Mouse (Mus musculus): ENCODE results near the gene Irf4. TPM values are rescaled to one million over a fixed set of nuclear protein-coding genes. Genes with fewer than 3 reads are reported as not detected.

Irf4 gene
- total and polyA plus RNA-seq, 2 experiments from 2014 or later, result 0.02 to 0.38 TPM

DNA sequence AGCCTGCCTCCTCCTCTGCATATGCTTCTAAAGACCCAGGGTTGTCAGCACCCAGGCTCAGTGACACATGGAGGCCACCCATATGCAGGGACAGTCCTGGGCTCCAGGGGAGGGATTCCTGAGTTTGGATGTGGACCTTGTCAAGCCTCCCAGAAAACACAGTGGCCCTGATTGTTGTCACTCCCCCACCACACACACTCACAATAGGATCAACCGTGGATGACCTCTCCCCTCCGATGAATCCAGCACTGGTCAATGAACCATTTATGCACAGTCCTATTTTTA lies 38.0 kb downstream of the Irf4 start:
- Histone ChIP-seq H3K4me2 (ENCODE audit: low read depth) (no peak overlapping the region), H3K27ac (ENCODE audit: low read depth, low read length) (no peak overlapping the region), H3K9ac (no peak overlapping the region), H3K36me3 (ENCODE audit: insufficient read depth) (no peaks in the 10 kb centered on the region), H3K4me1 (ENCODE audit: insufficient read depth) (no peaks in the 10 kb centered on the region), H3K9me3 (ENCODE audit: low read length) (no peaks in the 10 kb centered on the region), H3K27me3 (ENCODE audit: insufficient read depth, low read length) (no peaks in the 10 kb centered on the region), H3K4me3 (ENCODE audit: low read depth, low read length) (no peak overlapping the region)
- TF ChIP-seq CTCF (IDR thresholded peaks at IDR 0.05; ENCODE audit: low read depth), result no peak
- DNase-seq (no peak), ATAC-seq (no peak)
- 69% methylated on average over 2 of the region's 2 CpGs for WGBS

DNA sequence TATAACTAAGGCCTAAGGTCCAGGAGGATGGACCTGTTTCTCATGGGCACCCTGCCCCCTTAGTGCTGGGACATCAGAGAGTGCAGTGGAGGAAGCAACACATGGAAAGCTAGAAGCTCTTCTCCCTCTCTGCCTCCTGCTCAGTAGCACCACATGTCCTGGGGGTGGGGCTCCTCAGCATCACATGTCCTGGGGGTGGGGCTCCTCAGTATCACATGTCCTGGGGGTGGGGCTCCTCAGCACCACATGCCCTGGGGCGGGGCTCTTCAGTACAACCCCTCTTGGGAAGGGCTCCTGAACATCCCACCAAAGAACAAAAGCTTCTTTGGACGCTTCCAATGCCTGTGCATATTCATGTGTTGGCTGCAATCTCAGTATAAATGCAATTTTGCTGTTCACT lies 38.5 kb downstream of the Irf4 start:
- no peak for DNase-seq
- no peak for ATAC-seq
- Histone ChIP-seq H3K27ac (ENCODE audit: low read depth, low read length) (no peak overlapping the region), H3K9ac (no peak overlapping the region), H3K27me3 (ENCODE audit: insufficient read depth, low read length) (no peaks in the 10 kb centered on the region), H3K36me3 (ENCODE audit: insufficient read depth) (no peaks in the 10 kb centered on the region), H3K9me3 (ENCODE audit: low read length) (no peaks in the 10 kb centered on the region), H3K4me3 (ENCODE audit: low read depth, low read length) (no peak overlapping the region), H3K4me2 (ENCODE audit: low read depth) (no peak overlapping the region), H3K4me1 (ENCODE audit: insufficient read depth) (no peaks in the 10 kb centered on the region)
- WGBS, result 85% methylated on average over 2 of the region's 2 CpGs
- no peak for TF ChIP-seq CTCF (IDR thresholded peaks at IDR 0.05; ENCODE audit: low read depth)

DNA sequence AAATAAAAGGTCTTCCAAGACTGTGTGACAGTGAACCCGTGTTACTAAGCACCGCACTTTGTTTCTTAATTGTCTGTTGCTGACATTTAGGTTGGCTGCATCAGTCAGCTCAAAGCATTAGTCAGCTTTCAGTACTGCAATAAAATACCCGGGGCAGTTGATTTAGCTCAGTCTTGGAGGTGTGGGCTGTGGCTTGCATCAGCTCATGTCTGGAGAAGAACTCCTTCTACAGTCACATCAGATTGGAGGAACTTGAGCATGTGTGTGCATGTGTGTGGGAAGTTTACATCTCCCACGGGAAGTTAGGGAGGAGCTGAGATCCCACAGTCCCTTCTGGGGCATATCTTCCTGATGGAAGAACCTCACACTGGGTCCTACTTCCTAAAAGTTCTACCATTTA lies 38.9 kb downstream of the Irf4 start:
- WGBS, result 80% methylated on average over 4 of the region's 4 CpGs
- ATAC-seq (no peak), DNase-seq (no peak)
- no peak overlapping the region for H3K4me3 ChIP-seq (ENCODE audit: low read depth, low read length)
- no peak overlapping the region for H3K27ac ChIP-seq (ENCODE audit: low read depth, low read length)
- no peaks in the 10 kb centered on the region for H3K36me3 ChIP-seq (ENCODE audit: insufficient read depth)
- H3K4me2 ChIP-seq (ENCODE audit: low read depth), result no peak overlapping the region
- no peaks in the 10 kb centered on the region for H3K9me3 ChIP-seq (ENCODE audit: low read length)
- no peaks in the 10 kb centered on the region for H3K4me1 ChIP-seq (ENCODE audit: insufficient read depth)
- no peak for TF ChIP-seq CTCF (IDR thresholded peaks at IDR 0.05; ENCODE audit: low read depth)
- H3K9ac ChIP-seq, result no peak overlapping the region
- H3K27me3 ChIP-seq (ENCODE audit: insufficient read depth, low read length), result no peaks in the 10 kb centered on the region

DNA sequence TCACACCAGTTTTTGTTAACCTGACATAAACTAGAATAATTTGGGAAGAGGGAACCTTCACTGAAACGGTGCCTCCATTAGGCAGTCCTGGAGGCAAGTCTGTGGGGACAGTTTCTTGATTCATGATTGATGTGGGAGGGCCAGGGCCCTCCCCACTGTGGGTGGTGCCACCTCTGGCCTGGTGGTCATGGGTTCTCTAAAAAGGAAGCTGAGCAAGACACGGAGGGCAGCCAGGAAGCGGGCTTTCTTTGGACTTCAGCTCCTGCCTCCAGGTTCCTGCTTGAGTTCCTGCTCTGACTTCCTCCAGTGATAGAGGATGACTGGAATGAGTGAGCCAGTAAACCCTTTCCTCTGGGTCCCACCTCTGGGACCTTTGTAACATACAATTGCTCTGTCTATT lies 39.4 kb downstream of the Irf4 start:
- no peak for TF ChIP-seq CTCF (IDR thresholded peaks at IDR 0.05; ENCODE audit: low read depth)
- no peak overlapping the region for H3K27ac ChIP-seq (ENCODE audit: low read depth, low read length)

DNA sequence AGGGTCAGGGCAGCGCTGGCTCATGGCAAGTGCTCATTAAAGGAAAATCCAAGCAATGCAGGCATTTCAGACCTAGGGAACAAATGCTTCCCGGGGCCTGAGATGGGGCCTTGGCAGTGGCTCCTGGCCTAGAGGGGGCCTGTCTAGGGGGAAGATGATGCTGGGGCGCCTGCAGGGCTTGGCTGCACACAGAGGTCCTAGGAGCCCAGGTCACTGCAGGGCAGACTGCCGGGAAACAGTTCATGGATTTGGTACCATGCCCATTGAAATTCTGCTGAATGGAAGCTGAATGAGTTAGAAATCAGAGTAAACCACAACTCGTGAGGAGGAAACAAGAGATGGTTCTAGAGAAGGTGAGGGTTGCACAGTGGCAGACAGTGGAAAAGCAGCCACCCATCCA lies 41.0 kb downstream of the Irf4 start:
- no peak overlapping the region for H3K4me3 ChIP-seq (ENCODE audit: low read depth, low read length)
- 48% methylated on average over 5 of the region's 5 CpGs for WGBS
- no peak overlapping the region for H3K4me2 ChIP-seq (ENCODE audit: low read depth)
- no peaks in the 10 kb centered on the region for H3K27me3 ChIP-seq (ENCODE audit: insufficient read depth, low read length)
- no peak for TF ChIP-seq CTCF (IDR thresholded peaks at IDR 0.05; ENCODE audit: low read depth)
- H3K4me1 ChIP-seq (ENCODE audit: insufficient read depth), result no peaks in the 10 kb centered on the region
- H3K36me3 ChIP-seq (ENCODE audit: insufficient read depth), result no peaks in the 10 kb centered on the region
- H3K9me3 ChIP-seq (ENCODE audit: low read length), result no peaks in the 10 kb centered on the region
- no peak overlapping the region for H3K9ac ChIP-seq
- DNase-seq, result no peak
- H3K27ac ChIP-seq (ENCODE audit: low read depth, low read length), result no peak overlapping the region
- ATAC-seq, result no peak

More for the DNA sequence above, 39.4 kb downstream of the Irf4 start:
- no peak overlapping the region for H3K4me3 ChIP-seq (ENCODE audit: low read depth, low read length)
- no peak for DNase-seq
- H3K9ac ChIP-seq, result no peak overlapping the region
- no peaks in the 10 kb centered on the region for H3K36me3 ChIP-seq (ENCODE audit: insufficient read depth)
- H3K27me3 ChIP-seq (ENCODE audit: insufficient read depth, low read length), result no peaks in the 10 kb centered on the region
- 90% methylated on average over 3 of the region's 3 CpGs for WGBS
- no peak for ATAC-seq
- no peaks in the 10 kb centered on the region for H3K9me3 ChIP-seq (ENCODE audit: low read length)
- H3K4me2 ChIP-seq (ENCODE audit: low read depth), result no peak overlapping the region
- H3K4me1 ChIP-seq (ENCODE audit: insufficient read depth), result no peaks in the 10 kb centered on the region

DNA sequence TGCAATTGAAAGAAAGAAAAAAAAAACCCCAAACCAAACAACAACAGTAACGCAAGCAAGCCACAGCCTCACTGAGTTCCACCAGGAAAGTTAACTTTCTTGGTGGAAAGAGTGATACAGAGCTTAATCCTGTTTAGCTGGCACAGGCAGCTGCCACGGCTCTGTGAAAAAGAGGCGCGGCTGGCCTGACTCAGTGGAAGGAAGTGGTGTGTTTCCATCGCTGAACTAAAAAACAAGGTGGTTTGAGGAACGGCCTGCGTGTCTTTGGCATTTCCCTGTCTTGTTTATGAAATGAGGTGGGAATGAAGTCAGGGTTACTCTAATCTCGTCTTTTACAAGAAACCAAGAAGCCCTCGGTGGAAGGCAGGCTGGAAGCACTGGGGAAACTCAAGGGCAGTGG lies 43.3 kb downstream of the Irf4 start:
- Histone ChIP-seq H3K9ac (no peak overlapping the region), H3K4me3 (ENCODE audit: low read depth, low read length) (no peak overlapping the region), H3K27ac (ENCODE audit: low read depth, low read length) (no peak overlapping the region), H3K4me2 (ENCODE audit: low read depth) (no peak overlapping the region), H3K9me3 (ENCODE audit: low read length) (no peaks in the 10 kb centered on the region), H3K27me3 (ENCODE audit: insufficient read depth, low read length) (no peaks in the 10 kb centered on the region), H3K4me1 (ENCODE audit: insufficient read depth) (no peaks in the 10 kb centered on the region), H3K36me3 (ENCODE audit: insufficient read depth) (no peaks in the 10 kb centered on the region)
- no peak for TF ChIP-seq CTCF (IDR thresholded peaks at IDR 0.05; ENCODE audit: low read depth)
- DNase-seq (no peak), ATAC-seq (no peak)
- 83% methylated on average over 9 of the region's 9 CpGs for WGBS

DNA sequence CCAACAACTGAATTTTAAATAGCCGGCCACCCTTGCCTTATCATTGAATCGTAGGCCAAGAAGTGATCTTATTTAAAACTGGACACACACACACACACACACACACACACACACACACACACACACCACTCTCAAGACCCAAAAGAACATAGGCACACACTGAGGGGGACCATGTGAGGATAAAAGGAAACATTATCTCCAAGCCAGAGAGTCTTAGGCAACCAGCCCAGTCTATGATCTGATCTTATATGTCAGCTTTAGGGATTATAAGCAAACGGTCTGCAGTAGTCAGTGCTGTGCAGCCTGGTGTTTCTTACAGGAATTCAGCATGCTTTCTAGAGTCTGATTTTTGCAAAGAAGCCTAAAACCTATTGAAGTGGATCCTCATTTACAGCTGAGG lies 43.7 kb downstream of the Irf4 start:
- DNase-seq (no peak), ATAC-seq (no peak)
- 72% methylated on average over 3 of the region's 3 CpGs for WGBS
- TF ChIP-seq CTCF (IDR thresholded peaks at IDR 0.05; ENCODE audit: low read depth), result no peak
- H3K36me3 ChIP-seq (ENCODE audit: insufficient read depth), result no peaks in the 10 kb centered on the region
- no peaks in the 10 kb centered on the region for H3K4me1 ChIP-seq (ENCODE audit: insufficient read depth)
- no peaks in the 10 kb centered on the region for H3K9me3 ChIP-seq (ENCODE audit: low read length)
- no peak overlapping the region for H3K4me3 ChIP-seq (ENCODE audit: low read depth, low read length)
- H3K4me2 ChIP-seq (ENCODE audit: low read depth), result no peak overlapping the region
- no peak overlapping the region for H3K27ac ChIP-seq (ENCODE audit: low read depth, low read length)
- H3K27me3 ChIP-seq (ENCODE audit: insufficient read depth, low read length), result no peaks in the 10 kb centered on the region
- no peak overlapping the region for H3K9ac ChIP-seq

DNA sequence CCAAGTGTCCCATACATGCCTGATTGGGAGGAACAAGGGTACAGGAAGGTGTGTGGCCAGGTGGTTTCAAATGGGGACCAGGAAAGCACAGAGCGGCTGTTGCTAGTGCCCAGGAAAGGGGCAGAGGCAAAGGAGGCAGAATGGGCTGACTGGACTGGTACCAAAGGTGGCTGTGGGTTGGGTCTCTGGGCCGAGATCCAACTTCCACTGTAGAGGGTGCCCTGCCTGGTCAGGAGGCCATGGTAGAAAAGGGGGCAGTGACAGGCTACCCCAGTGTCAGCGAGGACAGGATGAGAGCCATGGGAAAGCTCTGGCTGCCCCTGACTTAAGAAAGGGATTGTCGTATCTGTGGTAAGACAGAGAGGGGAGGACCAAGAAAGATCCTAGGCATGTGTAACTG lies 44.2 kb downstream of the Irf4 start:
- ATAC-seq, result no peak
- Histone ChIP-seq H3K36me3 (ENCODE audit: insufficient read depth) (no peaks in the 10 kb centered on the region), H3K4me2 (ENCODE audit: low read depth) (no peak overlapping the region), H3K9ac (no peak overlapping the region), H3K27me3 (ENCODE audit: insufficient read depth, low read length) (no peaks in the 10 kb centered on the region), H3K4me3 (ENCODE audit: low read depth, low read length) (no peak overlapping the region), H3K27ac (ENCODE audit: low read depth, low read length) (no peak overlapping the region), H3K9me3 (ENCODE audit: low read length) (no peaks in the 10 kb centered on the region), H3K4me1 (ENCODE audit: insufficient read depth) (no peaks in the 10 kb centered on the region)
- WGBS, result 89% methylated on average over 4 of the region's 4 CpGs
- no peak for TF ChIP-seq CTCF (IDR thresholded peaks at IDR 0.05; ENCODE audit: low read depth)
- DNase-seq, result no peak
